Mouse (Mus musculus) cerebellum, postnatal 14 days (tissue): ENCODE measurements around the gene Thap12.

ENCODE experiments used
- DNase-seq, 2 experiments: peaks; one replicate each; pipeline ENCODE4 v3.0.0; 2021; ENCODE audit warnings: mixed read lengths in 2 of 2

Thap12 gene

DNA sequence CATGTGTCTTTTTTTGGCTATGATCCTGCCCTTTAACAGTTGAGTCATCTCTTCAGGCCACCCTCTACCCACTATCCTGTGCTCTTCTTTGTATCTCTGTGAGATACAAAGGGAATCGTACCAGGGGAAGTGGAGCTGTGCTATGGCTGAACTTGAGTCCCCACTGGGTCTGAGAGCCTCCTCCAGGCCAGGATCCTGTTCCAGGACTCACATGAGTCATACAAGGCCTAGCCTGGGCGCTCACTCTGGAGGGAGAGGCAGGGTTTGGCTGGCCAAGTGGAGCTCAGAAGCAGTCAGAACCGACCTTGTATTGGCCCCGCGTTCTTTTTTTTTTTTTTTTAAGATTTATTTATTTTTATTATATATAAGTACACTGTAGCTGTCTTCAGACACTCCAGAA lies 57.2 kb downstream of the Thap12 start:
- no peak for DNase-seq

DNA sequence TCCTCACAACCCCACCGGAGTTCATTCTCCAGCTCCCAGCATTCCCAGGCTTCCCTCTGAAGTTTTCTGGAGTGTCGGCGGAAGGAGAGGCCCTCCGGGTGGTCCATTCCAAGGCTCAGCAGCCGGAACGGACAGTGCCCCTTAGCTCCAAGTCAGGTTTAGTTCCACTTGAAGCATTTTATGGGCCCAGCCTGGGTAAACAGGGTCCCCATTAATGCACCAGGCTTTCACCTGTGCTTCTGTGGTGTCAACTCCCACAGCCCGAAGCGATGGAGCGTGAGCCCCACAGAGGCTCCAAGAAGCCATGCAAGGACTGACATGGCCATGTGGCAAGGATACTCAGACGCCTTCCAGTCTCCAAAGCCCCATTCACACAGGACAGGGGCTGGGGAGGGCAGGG lies 61.0 kb downstream of the Thap12 start:
- DNase-seq = no peak

DNA sequence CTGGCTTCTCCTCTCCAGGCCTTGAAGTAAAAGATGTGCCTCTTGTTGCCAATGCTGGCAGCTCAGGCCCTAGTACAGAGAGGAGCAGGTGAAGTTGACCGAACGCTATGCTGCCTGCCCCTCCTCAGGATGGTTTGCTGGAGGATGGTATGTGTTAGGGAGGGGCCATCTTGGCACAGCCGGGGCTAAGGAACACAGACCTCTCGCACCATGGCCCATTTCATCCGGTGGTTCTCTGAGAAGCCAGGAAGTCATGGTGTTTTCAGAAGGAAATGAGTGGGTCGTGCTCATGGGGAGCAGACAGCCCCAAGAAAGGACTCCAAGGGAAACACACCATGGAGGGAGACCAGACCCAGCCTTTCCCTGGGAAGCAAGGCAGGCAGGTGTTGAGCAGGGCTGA lies 64.4 kb downstream of the Thap12 start:
- no peak for DNase-seq
